Mouse (Mus musculus) brain, embryonic 14.5 days (tissue): Measurements from ENCODE around the gene Txnrd2. TPM values are rescaled to one million over a fixed set of nuclear protein-coding genes. Genes with fewer than 3 reads are reported as not detected.

Experiments used
- DNase-seq: peaks from one replicate; pipeline ENCODE4 v3.0.0-alpha.2; 2011; ENCODE audit warnings: low read depth
- CTCF ChIP-seq: fragments of 200-500 bp; IDR thresholded peaks from 2 replicates; pipeline ENCODE4 v1.5.1; 2012; ENCODE audit warnings: inconsistent platforms, mild to moderate bottlenecking, moderate library complexity, borderline replicate concordance; ENCODE audit not compliant: insufficient read depth, insufficient read length; ENCODE audit errors: extremely low read depth
- POLR2A ChIP-seq: fragments of 200-500 bp; IDR thresholded peaks from 2 replicates; pipeline ENCODE4 v1.6.1; 2012; ENCODE audit warnings: mild to moderate bottlenecking, inconsistent platforms, borderline replicate concordance; ENCODE audit not compliant: poor library complexity, insufficient read depth, insufficient read length, severe bottlenecking; ENCODE audit errors: extremely low read depth
- polyA plus RNA-seq: library from polyadenylated mRNA; depleted of rRNA; stranded (reverse); fragments of >200 nt; gene quantifications from 2 replicates; pipeline ENCODE4 v1.2.3, GENCODE M21; 2012

Gene Txnrd2
- polyA plus RNA-seq, 1 experiment, result 19.5 TPM

GRCm38 (mm10) chr16:18411026-18411649 lies 15.0 kb upstream of the Txnrd2 start:
- TF ChIP-seq CTCF (no peak), POLR2A (no peak)
- DNase-seq, result peak; percentile 66

GRCm38 (mm10) chr16:18411802-18412476 lies 14.2 kb upstream of the Txnrd2 start:
- no peak for DNase-seq
- no peak for TF ChIP-seq POLR2A
- no peak for TF ChIP-seq CTCF

- DNase-seq, result no peak
- TF ChIP-seq CTCF, result no peak
- no peak for TF ChIP-seq POLR2A
These were observed 13.0 kb upstream of the Txnrd2 start for GRCm38 (mm10) chr16:18413032-18413816.

GRCm38 (mm10) chr16:18416094-18416761 lies 10.0 kb upstream of the Txnrd2 start:
- no peak for TF ChIP-seq CTCF
- no peak for TF ChIP-seq POLR2A
- peak; percentile 37 for DNase-seq

GRCm38 (mm10) chr16:18416837-18417236 lies 9.3 kb upstream of the Txnrd2 start:
- no peak for TF ChIP-seq POLR2A
- no peak for TF ChIP-seq CTCF
- DNase-seq, result no peak

DNA sequence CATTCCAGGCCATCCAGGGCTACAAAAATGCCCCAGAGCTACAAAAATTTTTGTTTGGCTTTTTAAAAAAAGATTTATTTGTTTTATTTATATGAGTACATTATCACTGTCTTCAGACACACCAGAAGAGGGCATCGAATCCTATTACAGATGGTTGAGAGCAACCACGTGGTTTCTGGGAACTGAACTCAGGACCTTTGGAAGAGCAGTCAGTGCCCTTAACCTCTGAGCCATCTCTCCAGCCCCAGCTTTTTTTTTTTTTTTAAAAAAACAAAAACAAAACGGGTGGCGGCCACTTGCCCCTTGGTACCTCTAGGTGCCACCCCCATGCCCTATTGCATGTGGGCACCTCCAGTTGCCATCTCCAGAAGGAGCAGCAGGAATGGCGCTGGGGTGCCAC lies 8.7 kb upstream of the Txnrd2 start:
- no peak for DNase-seq
- TF ChIP-seq CTCF, result no peak
- no peak for TF ChIP-seq POLR2A

- TF ChIP-seq POLR2A (no peak), CTCF (no peak)
- no peak for DNase-seq
These were observed 7.2 kb upstream of the Txnrd2 start for GRCm38 (mm10) chr16:18418756-18419602.

DNA sequence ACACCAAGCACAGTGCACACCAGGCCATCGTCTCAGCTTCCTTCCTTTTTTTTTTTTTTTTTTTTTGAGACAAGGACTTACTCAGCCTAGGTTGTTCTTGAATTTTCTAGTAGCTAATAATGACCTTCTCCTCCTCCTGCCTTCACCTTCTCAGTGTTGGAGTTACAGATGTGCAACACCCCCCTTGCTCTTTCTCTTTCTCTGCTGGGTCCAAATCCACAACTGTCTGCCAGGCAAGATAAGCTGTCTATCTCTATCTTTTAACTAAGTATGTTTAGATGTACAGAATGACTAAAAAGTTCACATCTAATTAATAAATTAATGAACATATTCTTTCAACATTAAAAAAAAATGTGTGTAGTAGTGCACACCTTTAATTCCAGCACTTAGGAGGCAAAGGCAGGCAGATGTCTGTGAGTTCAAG lies 6.6 kb upstream of the Txnrd2 start:
- no peak for DNase-seq
- TF ChIP-seq CTCF, result no peak
- TF ChIP-seq POLR2A, result no peak

DNA sequence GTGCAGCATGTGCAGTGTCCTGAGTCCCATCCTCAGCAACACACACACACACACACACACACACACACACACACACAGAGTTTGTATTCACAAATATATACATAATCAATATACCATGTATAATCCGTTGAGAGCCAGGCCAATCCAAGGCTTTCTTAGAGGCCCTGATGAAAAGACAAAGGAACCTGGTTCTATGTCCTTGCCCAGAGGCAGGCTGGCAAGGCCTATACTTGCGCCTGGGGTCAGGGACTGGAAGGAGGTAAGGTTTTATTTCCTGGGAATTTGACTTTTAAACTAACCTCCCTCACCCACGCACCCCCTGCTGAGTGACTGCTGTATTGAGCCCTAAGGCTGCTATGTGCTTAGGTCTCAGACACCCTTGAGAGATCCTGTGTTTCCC lies 5.6 kb upstream of the Txnrd2 start:
- TF ChIP-seq POLR2A (no peak), CTCF (no peak)
- DNase-seq, result no peak

DNA sequence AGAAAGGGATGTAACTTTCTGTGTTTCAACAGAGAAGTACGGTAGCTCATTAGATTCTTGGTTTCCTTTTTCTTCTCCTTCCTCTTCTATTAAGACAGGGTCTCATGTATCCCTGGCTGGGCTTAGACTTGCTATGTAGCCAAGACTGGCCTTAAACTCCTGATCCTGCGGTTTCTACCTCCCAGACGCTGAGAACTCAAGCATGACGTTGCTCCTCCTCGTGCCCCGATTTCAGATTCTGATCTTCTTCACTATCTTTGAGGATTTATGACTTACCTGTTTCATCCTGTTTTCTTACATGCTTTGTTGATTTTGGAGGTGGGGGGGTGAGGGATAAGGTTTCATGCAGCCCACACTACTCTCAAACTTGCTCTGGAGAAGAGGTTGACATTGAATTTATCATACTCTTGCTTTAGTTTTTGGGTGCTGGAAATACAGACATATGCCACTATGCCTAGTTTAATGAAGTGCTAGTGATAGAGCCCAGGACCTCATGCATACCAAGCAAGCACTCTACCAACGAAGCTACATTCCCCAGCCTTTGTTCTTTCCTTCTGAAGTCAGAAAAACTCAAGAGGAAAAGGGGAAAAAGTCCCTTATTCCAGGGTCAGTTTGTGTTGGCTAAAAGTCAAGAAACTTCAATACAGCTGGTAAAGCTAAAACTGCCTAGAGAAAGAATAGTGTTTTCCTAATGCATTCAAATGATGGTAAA lies 2.8 kb upstream of the Txnrd2 start:
- no peak for TF ChIP-seq POLR2A
- TF ChIP-seq CTCF, result no peak
- no peak for DNase-seq
